Comparison of ENCODE assay signal across 11 mouse cellular contexts in the genomic region with DNA sequence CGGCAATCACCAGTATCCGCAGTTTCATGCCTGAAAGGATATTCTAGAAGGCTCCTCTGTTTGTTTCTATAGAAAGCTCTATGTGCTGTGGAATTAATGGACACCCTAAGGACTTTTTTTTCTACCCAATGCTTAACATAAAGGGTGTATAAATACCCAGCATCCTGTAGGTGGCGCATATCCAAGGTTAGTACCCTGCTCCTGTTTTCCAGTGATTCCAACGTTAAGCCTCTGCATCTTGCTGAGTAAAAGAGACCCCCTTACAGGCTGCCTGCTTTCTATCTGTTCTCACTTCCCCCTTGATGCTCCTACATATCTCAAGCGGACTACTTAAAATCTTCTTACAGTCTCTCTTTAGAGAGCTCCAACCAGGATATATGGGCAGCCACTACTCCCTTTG.
DNase-seq lines count a peak whose midpoint lies in the region; ATAC-seq and TF ChIP-seq lines count a peak whose summit lies in the region.
"Had no signal": no experiment of that assay in that cellular context is flagged by ENCODE, and none has a peak within 500 bp of the region (broad histone marks: within the 10 kb centered on the region; RNA-seq: fewer than 3 reads in every experiment).

No protein-coding gene starts in this region.

- H3K4me2 ChIP-seq in intestine, postnatal 0 days (replicated peaks; ENCODE audit: low read depth): no peak overlapping the region
- no peak overlapping the region for H3K4me2 ChIP-seq in intestine, embryonic 16.5 days (ENCODE audit: low read depth, low read length)
- H3K4me2 ChIP-seq in hindbrain, embryonic 14.5 days (replicated peaks): no peak overlapping the region
- H3K4me2 ChIP-seq in neural tube, embryonic 13.5 days: no peak overlapping the region
- H3K4me2 ChIP-seq: liver, embryonic 15.5 days had no signal

- no peaks in the 10 kb centered on the region for H3K9me3 ChIP-seq in intestine, postnatal 0 days (ENCODE audit: control insufficient read depth)
- H3K9me3 ChIP-seq in intestine, embryonic 16.5 days (ENCODE audit: control insufficient read depth, low read length): no peaks in the 10 kb centered on the region
- H3K9me3 ChIP-seq in hindbrain, embryonic 14.5 days (ENCODE audit: control insufficient read depth, low read length): no peaks in the 10 kb centered on the region
- H3K9me3 ChIP-seq in neural tube, embryonic 13.5 days: no peaks in the 10 kb centered on the region

- ATAC-seq in intestine, postnatal 0 days: no peak
- ATAC-seq in intestine, embryonic 16.5 days: no peak
- no peak for ATAC-seq in hindbrain, embryonic 14.5 days (ENCODE audit: low FRiP score)
- ATAC-seq in neural tube, embryonic 13.5 days (ENCODE audit: low read depth): no peak

- no peaks in the 10 kb centered on the region for H3K4me1 ChIP-seq in intestine, postnatal 0 days (replicated peaks; ENCODE audit: control insufficient read depth, insufficient read depth, low read length)
- H3K4me1 ChIP-seq in intestine, embryonic 16.5 days (ENCODE audit: control insufficient read depth, insufficient read depth, low read length): no peaks in the 10 kb centered on the region
- H3K4me1 ChIP-seq in hindbrain, embryonic 14.5 days (replicated peaks; ENCODE audit: control insufficient read depth, insufficient read depth, low read length): no peaks in the 10 kb centered on the region
- 0 out of 2 replicates have a peak, but pooled peaks cover 3% of the 10 kb centered on the region for H3K4me1 ChIP-seq in neural tube, embryonic 13.5 days (replicated peaks)
- H3K4me1 ChIP-seq: liver, embryonic 15.5 days had no signal

- peak; percentile 42 for TF ChIP-seq CTCF in intestine, postnatal 0 days (IDR thresholded peaks at IDR 0.05; ENCODE audit: low read depth)

- no peaks in the 10 kb centered on the region for H3K27me3 ChIP-seq in intestine, postnatal 0 days (replicated peaks; ENCODE audit: control insufficient read depth, insufficient read depth, low read length)
- no peaks in the 10 kb centered on the region for H3K27me3 ChIP-seq in intestine, embryonic 16.5 days (replicated peaks; ENCODE audit: control insufficient read depth, insufficient read depth, low read length)
- H3K27me3 ChIP-seq in hindbrain, embryonic 14.5 days (ENCODE audit: control insufficient read depth, insufficient read depth, low read length): no peaks in the 10 kb centered on the region
- no peaks in the 10 kb centered on the region for H3K27me3 ChIP-seq in neural tube, embryonic 13.5 days
- H3K27me3 ChIP-seq: liver, embryonic 15.5 days had no signal

- H3K27ac ChIP-seq in intestine, postnatal 0 days (ENCODE audit: low read depth, low read length): no peak overlapping the region
- no peak overlapping the region for H3K27ac ChIP-seq in intestine, embryonic 16.5 days (ENCODE audit: low read length)
- H3K27ac ChIP-seq in hindbrain, embryonic 14.5 days: no peak overlapping the region
- H3K27ac ChIP-seq in neural tube, embryonic 13.5 days (replicated peaks): peak overlapping the region; percentile 39; the same call in 1 of the 2 replicates
- H3K27ac ChIP-seq: liver, embryonic 15.5 days had no signal

- H3K4me3 ChIP-seq in intestine, postnatal 0 days (ENCODE audit: low read depth, low read length): no peak overlapping the region
- no peak overlapping the region for H3K4me3 ChIP-seq in intestine, embryonic 16.5 days (ENCODE audit: low read length)
- no peak overlapping the region for H3K4me3 ChIP-seq in hindbrain, embryonic 14.5 days (replicated peaks; ENCODE audit: low read length)
- no peak overlapping the region for H3K4me3 ChIP-seq in neural tube, embryonic 13.5 days
- H3K4me3 ChIP-seq: liver, embryonic 15.5 days had no signal

- DNase-seq in embryo, embryonic 10 days (ENCODE audit: low spot score): peak; percentile 85
- peak; percentile 69 for DNase-seq in hindbrain, embryonic 14.5 days (ENCODE audit: low spot score)
- no peak for DNase-seq in liver
- no peak for DNase-seq in heart, postnatal 4 days
- DNase-seq in frontal cortex, postnatal 25 days (ENCODE audit: low spot score in 2 of 2): no peak
- DNase-seq: cerebellum, adult 9-11 months had no signal

- H3K9ac ChIP-seq in intestine, postnatal 0 days (ENCODE audit: low read depth, low read length): no peak overlapping the region
- no peak overlapping the region for H3K9ac ChIP-seq in intestine, embryonic 16.5 days (ENCODE audit: low read depth, low read length)
- H3K9ac ChIP-seq in hindbrain, embryonic 14.5 days: no peak overlapping the region
- peak overlapping the region; percentile 27; the same call in 1 of the 2 replicates for H3K9ac ChIP-seq in neural tube, embryonic 13.5 days
- H3K9ac ChIP-seq: liver, embryonic 15.5 days had no signal

- no peaks in the 10 kb centered on the region for H3K36me3 ChIP-seq in intestine, postnatal 0 days (ENCODE audit: control insufficient read depth, insufficient read depth)
- no peaks in the 10 kb centered on the region for H3K36me3 ChIP-seq in intestine, embryonic 16.5 days (ENCODE audit: control insufficient read depth, insufficient read depth, low read length)
- H3K36me3 ChIP-seq in hindbrain, embryonic 14.5 days (replicated peaks; ENCODE audit: control insufficient read depth, insufficient read depth): no peaks in the 10 kb centered on the region
- no peaks in the 10 kb centered on the region for H3K36me3 ChIP-seq in neural tube, embryonic 13.5 days
- H3K36me3 ChIP-seq: G1E; liver, embryonic 15.5 days had no signal

- WGBS in intestine, postnatal 0 days: 35% methylated on average over 5 of the region's 5 CpGs
- 31% methylated on average over 5 of the region's 5 CpGs for WGBS in intestine, embryonic 16.5 days
- WGBS in hindbrain, embryonic 14.5 days: 31% methylated on average over 5 of the region's 5 CpGs
- 29% methylated on average over 5 of the region's 5 CpGs for WGBS in neural tube, embryonic 13.5 days

Comparison
In these comparisons a context has a peak if more than half of its experiments do, and no peak if none do; other contexts are left out.
1. DNase-seq: peak in embryo, embryonic 10 days (single experiment) and hindbrain, embryonic 14.5 days (single experiment); none in liver (single experiment), heart, postnatal 4 days (single experiment) and frontal cortex, postnatal 25 days (0 of 2).